Mouse (Mus musculus): ENCODE data around the gene Htr1d. TPM values are rescaled to one million over a fixed set of nuclear protein-coding genes. Genes with fewer than 3 reads are reported as not detected.
A peak's percentile ranks its signal among the peaks of the same experiment; 100 is the strongest.

The Htr1d gene
- total and polyA plus RNA-seq, 2 experiments from 2014 or later, result not detected

GRCm38 (mm10) chr4:136424120-136424999 lies 1.0 kb downstream of the Htr1d start:
- Histone ChIP-seq H3K9ac (replicated peaks; ENCODE audit: low read depth, low read length) (peak overlapping the region; percentile 24; the same call in 1 of the 2 replicates), H3K4me1 (ENCODE audit: control insufficient read depth, insufficient read depth) (peaks cover 6% of the 10 kb centered on the region), H3K4me3 (ENCODE audit: low read depth, low read length) (peak overlapping the region; percentile 51), H3K27ac (ENCODE audit: low read depth) (no peak overlapping the region), H3K9me3 (replicated peaks; ENCODE audit: control insufficient read depth, low read length) (no peaks in the 10 kb centered on the region), H3K4me2 (ENCODE audit: low read depth, low read length) (peak overlapping the region; percentile 76), H3K27me3 (ENCODE audit: control insufficient read depth, insufficient read depth, low read length) (peaks cover 49% of the 10 kb centered on the region), H3K36me3 (replicated peaks; ENCODE audit: control insufficient read depth, insufficient read depth, low read length) (no peaks in the 10 kb centered on the region)
- DNase-seq (ENCODE audit: low spot score) (no peak), ATAC-seq (ENCODE audit: insufficient read depth, low read depth) (peak; percentile 49; the same call in 1 of the 2 replicates)
- TF ChIP-seq CTCF (IDR thresholded peaks at IDR 0.05; ENCODE audit: low read depth), result no peak
- no peak for TF ChIP-seq EP300 (IDR thresholded peaks at IDR 0.05; ENCODE audit: low read depth)
- 2% methylated on average over 63 of the region's 70 CpGs for WGBS

DNA sequence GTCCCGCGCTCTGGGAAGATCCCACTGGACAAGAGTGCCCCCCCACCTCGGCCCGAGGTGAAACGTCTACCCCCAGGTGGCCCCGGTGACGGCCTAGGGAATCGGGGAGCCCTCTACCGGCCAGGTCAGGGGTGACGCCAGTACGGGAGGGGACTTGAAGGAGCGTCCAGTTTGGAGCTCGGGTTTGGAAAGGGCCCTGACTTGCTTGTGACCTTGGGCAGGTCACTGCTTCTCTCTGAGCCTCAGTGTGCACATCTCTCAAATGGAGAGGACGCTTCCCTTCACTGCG lies 1.6 kb downstream of the Htr1d start:
- no peak for DNase-seq (ENCODE audit: low spot score)
- Histone ChIP-seq H3K27me3 (ENCODE audit: control insufficient read depth, insufficient read depth, low read length) (peaks cover 45% of the 10 kb centered on the region), H3K4me2 (ENCODE audit: low read depth, low read length) (peak overlapping the region; percentile 76), H3K27ac (ENCODE audit: low read depth) (no peak overlapping the region), H3K9me3 (replicated peaks; ENCODE audit: control insufficient read depth, low read length) (no peaks in the 10 kb centered on the region), H3K4me1 (ENCODE audit: control insufficient read depth, insufficient read depth) (peaks cover 6% of the 10 kb centered on the region), H3K4me3 (ENCODE audit: low read depth, low read length) (peak overlapping the region; percentile 51), H3K36me3 (replicated peaks; ENCODE audit: control insufficient read depth, insufficient read depth, low read length) (no peaks in the 10 kb centered on the region), H3K9ac (replicated peaks; ENCODE audit: low read depth, low read length) (0 out of 2 replicates have a peak overlapping the region, but pooled peaks have one; percentile 24)
- 3% methylated on average over 15 of the region's 15 CpGs for WGBS
- ATAC-seq (ENCODE audit: insufficient read depth, low read depth), result no peak
- TF ChIP-seq EP300 (IDR thresholded peaks at IDR 0.05; ENCODE audit: low read depth), result no peak
- peak; percentile 26; the same call in 1 of the 2 replicates for TF ChIP-seq CTCF (IDR thresholded peaks at IDR 0.05; ENCODE audit: low read depth)

DNA sequence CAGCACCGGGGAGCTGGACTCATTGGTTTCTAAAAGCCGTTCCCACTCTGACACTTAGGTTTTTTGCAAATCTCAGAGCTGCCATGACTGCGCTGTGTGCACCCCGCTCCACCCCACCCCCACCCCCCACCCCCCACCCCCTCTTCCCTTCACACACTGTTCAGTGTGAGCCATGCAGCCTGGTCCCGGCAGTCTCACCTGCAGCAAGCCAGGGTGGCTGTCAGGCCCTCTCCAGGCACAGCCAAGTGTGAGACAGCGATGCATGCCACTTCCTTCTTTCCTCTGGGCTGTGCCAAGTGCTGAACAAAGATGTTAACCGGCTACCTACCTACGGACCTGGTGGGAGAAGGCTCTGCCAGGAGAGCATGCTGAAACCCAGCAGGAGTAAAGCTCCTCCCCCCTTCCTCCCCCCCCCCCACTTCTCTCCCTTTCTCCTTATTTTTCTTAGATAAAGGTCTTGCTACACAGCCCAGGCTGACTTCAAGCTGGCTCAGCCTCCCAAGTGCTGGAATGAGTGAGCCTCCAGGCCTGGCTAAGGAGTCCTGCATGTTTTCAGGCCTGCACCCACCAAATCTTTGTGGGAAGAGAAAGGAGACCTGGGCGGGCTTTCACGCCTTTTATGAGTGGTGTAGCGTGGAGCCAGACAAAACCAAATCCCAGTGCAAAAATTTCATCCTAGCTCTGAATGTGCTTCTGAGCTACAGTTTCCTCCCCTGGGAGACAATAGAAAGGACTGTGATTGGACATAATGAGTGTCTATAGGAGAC lies 7.5 kb downstream of the Htr1d start:
- DNase-seq (ENCODE audit: low spot score) (no peak), ATAC-seq (ENCODE audit: insufficient read depth, low read depth) (0 out of 2 replicates have a peak, but pooled peaks have one; percentile 24)
- no peak for TF ChIP-seq CTCF (IDR thresholded peaks at IDR 0.05; ENCODE audit: low read depth)
- H3K4me1 ChIP-seq (ENCODE audit: control insufficient read depth, insufficient read depth), result no peaks in the 10 kb centered on the region
- H3K27me3 ChIP-seq (ENCODE audit: control insufficient read depth, insufficient read depth, low read length), result peaks cover 5% of the 10 kb centered on the region
- no peaks in the 10 kb centered on the region for H3K36me3 ChIP-seq (replicated peaks; ENCODE audit: control insufficient read depth, insufficient read depth, low read length)
- WGBS, result 46% methylated on average over 10 of the region's 11 CpGs
- H3K4me3 ChIP-seq (ENCODE audit: low read depth, low read length), result no peak overlapping the region
- no peaks in the 10 kb centered on the region for H3K9me3 ChIP-seq (replicated peaks; ENCODE audit: control insufficient read depth, low read length)
- no peak overlapping the region for H3K9ac ChIP-seq (replicated peaks; ENCODE audit: low read depth, low read length)
- no peak overlapping the region for H3K4me2 ChIP-seq (ENCODE audit: low read depth, low read length)
- H3K27ac ChIP-seq (ENCODE audit: low read depth), result no peak overlapping the region

DNA sequence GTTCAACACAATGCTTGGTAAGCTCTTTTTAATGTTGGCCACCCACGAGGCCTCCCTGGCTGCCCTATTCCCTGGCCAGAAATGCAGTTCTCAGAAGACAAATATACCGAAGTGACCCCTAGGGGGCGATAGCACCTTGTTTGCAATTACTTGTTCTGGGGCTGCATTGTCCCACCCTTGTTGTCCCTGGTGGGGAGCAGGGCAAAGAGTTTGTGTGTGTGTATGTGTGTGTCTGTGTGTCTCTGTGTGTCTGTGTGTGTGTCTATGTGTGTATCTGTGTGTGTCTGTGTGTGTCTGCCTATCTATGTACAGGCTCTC lies 8.0 kb downstream of the Htr1d start:
- Histone ChIP-seq H3K4me3 (ENCODE audit: low read depth, low read length) (no peak overlapping the region), H3K27ac (ENCODE audit: low read depth) (no peak overlapping the region), H3K4me2 (ENCODE audit: low read depth, low read length) (no peak overlapping the region), H3K9ac (replicated peaks; ENCODE audit: low read depth, low read length) (no peak overlapping the region), H3K36me3 (replicated peaks; ENCODE audit: control insufficient read depth, insufficient read depth, low read length) (no peaks in the 10 kb centered on the region), H3K9me3 (replicated peaks; ENCODE audit: control insufficient read depth, low read length) (no peaks in the 10 kb centered on the region), H3K4me1 (ENCODE audit: control insufficient read depth, insufficient read depth) (no peaks in the 10 kb centered on the region), H3K27me3 (ENCODE audit: control insufficient read depth, insufficient read depth, low read length) (no peaks in the 10 kb centered on the region)
- WGBS, result 11% methylated on average over 3 of the region's 3 CpGs
- DNase-seq (ENCODE audit: low spot score), result peak; percentile 64
- no peak for ATAC-seq (ENCODE audit: insufficient read depth, low read depth)
- TF ChIP-seq EP300 (IDR thresholded peaks at IDR 0.05; ENCODE audit: low read depth), result no peak
- peak; percentile 67 for TF ChIP-seq CTCF (IDR thresholded peaks at IDR 0.05; ENCODE audit: low read depth)

DNA sequence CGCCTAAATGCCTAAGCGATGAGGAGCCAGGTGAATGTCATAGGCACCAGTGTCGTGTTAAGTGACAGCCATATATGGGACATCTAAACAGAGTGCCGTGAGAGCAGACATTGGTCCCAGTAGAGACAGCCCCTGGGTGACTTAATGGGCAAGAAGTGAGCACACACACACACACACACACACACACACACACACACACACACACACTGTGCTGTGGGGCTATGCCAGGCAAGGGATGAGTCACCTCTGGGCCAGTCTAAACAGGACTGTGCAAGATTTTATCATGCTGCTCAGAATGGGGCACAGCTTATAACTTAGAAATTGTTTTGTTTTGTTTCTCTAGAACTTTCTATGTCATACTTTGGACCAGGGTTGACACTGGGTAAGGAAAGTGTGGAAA lies 10.7 kb downstream of the Htr1d start:
- TF ChIP-seq EP300 (IDR thresholded peaks at IDR 0.05; ENCODE audit: low read depth), result no peak
- H3K9ac ChIP-seq (replicated peaks; ENCODE audit: low read depth, low read length), result no peak overlapping the region
- no peaks in the 10 kb centered on the region for H3K36me3 ChIP-seq (replicated peaks; ENCODE audit: control insufficient read depth, insufficient read depth, low read length)
- no peak overlapping the region for H3K27ac ChIP-seq (ENCODE audit: low read depth)
- no peak for DNase-seq (ENCODE audit: low spot score)
- H3K4me3 ChIP-seq (ENCODE audit: low read depth, low read length), result no peak overlapping the region
- no peaks in the 10 kb centered on the region for H3K27me3 ChIP-seq (ENCODE audit: control insufficient read depth, insufficient read depth, low read length)
- H3K4me2 ChIP-seq (ENCODE audit: low read depth, low read length), result no peak overlapping the region
- no peaks in the 10 kb centered on the region for H3K9me3 ChIP-seq (replicated peaks; ENCODE audit: control insufficient read depth, low read length)
- ATAC-seq (ENCODE audit: insufficient read depth, low read depth), result no peak; the same call in 1 of the 2 replicates
- no peaks in the 10 kb centered on the region for H3K4me1 ChIP-seq (ENCODE audit: control insufficient read depth, insufficient read depth)
- WGBS, result 67% methylated on average over 4 of the region's 4 CpGs
